Mouse (Mus musculus): ENCODE measurements around the gene Rgs21.

Rgs21 gene

GRCm38 (mm10) chr1:144567567-144567966, at the start of gene Rgs21:
Gene Rgs21 (minus strand): TSS chr1:144567667.
- DNase-seq: no peak

DNA sequence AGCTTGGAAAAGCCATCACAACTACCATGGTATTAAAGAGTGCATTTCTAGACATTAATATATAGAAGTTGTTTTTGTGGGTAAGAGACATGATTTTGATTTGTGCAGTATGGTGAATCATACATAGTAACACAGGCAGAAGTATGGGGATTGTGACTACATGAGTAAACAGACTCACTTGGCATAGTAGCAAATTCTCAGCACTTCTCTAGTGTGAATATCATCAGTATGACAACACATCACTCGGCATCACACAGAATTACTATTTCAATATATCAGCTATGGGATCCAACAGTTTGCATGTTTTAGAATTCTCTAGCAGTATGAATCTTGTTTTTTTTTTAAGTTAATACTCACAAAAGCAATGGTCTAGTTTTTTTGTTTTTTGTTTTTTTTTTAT, 36.6 kb upstream of the Rgs21 start:
- DNase-seq: no peak

GRCm38 (mm10) chr1:144602987-144603386, 35.5 kb upstream of the Rgs21 start:
- no peak for DNase-seq

DNA sequence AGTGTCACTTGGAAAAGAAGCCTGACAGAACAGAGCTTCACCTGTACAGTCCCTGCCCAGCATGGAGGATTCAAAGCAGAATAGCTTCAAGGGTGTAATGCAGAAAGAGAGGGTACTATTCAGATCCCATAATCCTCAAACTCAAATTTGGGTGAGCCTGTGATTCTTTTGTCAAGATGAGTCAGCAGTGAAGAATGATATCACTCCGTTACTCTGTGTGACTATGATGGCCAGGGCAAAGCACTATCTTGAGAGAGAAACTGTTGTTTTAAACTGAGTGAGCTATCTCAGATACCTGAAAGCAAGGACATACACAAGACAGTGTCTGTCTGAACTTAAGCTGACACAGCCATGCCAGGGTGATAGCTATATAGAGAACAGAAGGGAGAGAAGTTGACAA, 11.9 kb upstream of the Rgs21 start:
- no peak for DNase-seq

- DNase-seq: no peak
Observed at GRCm38 (mm10) chr1:144572972-144573371, 5.5 kb upstream of the Rgs21 start.

DNA sequence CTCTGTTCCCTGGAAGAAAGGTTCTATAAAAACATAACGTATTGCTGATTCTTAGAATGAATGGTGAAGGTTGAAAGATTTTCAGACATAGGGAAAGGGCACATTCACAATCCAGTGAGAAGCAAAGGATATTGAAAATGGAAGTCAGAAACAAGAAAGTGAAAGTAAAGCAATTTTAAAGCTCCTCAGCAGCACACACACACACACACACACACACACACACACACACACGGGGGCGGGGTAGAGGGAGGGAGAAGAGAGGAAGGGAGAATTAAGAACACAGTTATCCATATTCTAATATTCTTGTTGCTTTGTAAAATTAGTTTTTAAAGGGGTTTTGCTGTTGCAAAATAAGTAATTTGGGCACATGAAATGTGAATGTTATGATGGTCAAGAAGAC, 2.4 kb upstream of the Rgs21 start:
- DNase-seq: no peak

GRCm38 (mm10) chr1:144545142-144545541, 22.3 kb downstream of the Rgs21 start:
- DNase-seq: no peak

DNA sequence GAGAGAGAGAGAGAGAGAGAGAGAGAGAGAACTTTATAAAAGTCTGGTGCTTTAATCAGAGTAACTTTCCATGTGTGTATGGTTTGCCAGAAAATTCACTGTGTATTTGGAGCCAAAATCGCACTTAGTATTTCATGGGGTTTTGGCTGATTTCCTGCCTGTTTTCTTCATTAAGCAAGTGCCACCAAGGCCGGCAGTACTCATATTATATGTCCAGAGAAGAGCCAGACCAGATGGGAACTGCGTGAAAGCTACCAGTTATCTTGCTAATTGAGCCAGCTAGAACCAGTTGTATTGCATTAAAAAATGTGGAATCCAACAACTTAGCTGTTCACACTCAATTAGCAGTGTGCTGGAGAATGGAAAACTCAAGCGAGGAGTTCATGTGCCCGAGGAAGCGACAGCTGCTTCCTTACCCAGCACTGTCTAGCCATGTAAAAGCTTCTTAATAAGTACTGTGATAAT, 22.9 kb downstream of the Rgs21 start:
- no peak for DNase-seq

GRCm38 (mm10) chr1:144531746-144532145, 35.7 kb downstream of the Rgs21 start:
- DNase-seq: no peak

- no peak for DNase-seq
Observed at GRCm38 (mm10) chr1:144517878-144518426, 49.5 kb downstream of the Rgs21 start.

GRCm38 (mm10) chr1:144502241-144502640, 65.2 kb downstream of the Rgs21 start:
- DNase-seq: no peak

GRCm38 (mm10) chr1:144500423-144500822, 67.0 kb downstream of the Rgs21 start:
- DNase-seq: no peak

- DNase-seq: no peak
Observed at GRCm38 (mm10) chr1:144499719-144500118, 67.7 kb downstream of the Rgs21 start.

- DNase-seq: no peak
Observed at GRCm38 (mm10) chr1:144498725-144499124, 68.7 kb downstream of the Rgs21 start.

DNA sequence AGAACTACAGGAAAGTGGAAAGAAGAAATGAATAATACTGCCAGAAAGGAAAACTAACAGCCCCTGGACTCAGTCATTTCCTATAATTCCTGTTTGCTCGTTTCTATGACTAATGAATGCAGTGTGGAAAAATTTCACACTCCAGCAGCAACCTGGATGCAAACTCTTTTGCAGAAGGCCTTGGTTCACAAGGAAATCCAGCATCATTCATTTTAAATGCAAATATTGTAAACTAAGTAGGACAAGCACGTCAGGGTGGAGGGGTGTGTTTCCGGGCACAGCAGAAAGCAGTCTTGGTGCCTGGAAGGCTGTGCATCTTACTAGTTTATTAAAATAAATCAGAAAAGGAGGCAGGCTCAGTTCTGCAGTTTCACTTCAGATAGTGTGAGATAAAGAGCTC, 69.4 kb downstream of the Rgs21 start:
- no peak for DNase-seq

GRCm38 (mm10) chr1:144493336-144493735, 74.1 kb downstream of the Rgs21 start:
- DNase-seq: no peak

GRCm38 (mm10) chr1:144488223-144488835, 79.1 kb downstream of the Rgs21 start:
- no peak for DNase-seq

All from cerebellum, postnatal 36 days (tissue).